Mouse (Mus musculus) natural killer cell, adult 2 months (primary cell): Measurements from ENCODE around the gene Plb1.

Experiments
- DNase-seq, 2 experiments: peaks; one replicate each; pipeline ENCODE4 v3.0.0; 2022; ENCODE audit warnings: low spot score in 2 of 2

Plb1 gene

DNA sequence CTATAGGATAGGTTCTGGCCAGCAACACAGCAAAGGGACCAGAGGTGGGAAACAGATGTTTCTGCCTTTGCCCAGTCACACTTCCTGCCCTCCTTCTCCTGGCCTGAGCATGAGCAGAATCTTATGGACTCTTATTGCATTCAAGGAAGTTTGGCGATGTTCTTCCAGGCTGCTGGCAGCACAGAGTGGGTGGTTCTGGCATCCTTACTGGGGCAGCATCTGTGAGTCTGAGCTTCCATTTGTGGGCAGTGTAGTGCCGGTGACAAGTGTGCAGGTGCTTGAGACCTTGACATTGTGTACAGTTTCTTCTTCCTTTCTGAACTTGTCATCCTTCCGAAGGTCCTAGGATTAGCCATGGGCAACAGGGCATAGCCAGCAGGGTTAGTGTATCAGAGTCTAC is 12.9 kb downstream of the Plb1 start:
- DNase-seq, result no peak

GRCm38 (mm10) chr5:32260751-32261150 is 28.2 kb downstream of the Plb1 start:
- DNase-seq, result no peak

DNA sequence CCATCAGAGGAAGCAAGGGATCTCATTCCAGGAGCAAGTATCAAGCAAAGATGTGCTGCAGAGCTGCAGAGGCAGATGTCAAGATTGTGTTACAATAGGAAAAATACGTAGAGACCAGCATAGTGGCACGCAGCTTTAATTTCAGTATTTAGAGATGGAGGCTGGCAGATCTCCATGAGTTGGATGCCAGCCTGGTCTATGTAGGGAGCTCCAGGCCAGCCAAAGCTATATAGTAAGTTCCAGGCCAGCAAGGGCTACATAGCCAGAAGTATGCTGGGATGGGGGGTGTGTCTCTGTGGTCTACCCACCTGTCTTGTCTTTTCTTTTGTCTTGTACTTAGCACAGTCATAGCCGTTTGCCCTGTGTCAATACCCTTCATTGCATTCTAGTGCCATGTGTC is 28.7 kb downstream of the Plb1 start:
- DNase-seq, result no peak

DNA sequence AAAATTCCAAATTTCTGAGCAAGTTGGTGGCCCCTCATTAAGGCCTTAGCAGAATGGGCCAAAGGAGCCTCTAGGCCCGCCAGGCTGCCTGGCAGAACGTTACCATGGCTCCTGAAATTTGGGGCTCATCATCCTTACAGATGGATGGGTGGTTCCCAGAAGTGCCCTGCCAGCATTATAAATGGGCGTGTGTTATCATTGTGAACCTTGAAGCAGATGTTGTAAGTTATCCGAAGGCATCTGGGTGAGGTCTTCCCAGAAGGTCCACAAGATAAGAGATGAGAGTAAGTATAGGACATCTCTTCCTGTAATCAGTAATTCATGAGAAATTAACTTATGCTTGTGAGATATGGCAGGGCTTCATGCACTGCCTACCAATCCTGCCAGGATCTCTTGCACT is 30.0 kb downstream of the Plb1 start:
- no peak for DNase-seq

DNA sequence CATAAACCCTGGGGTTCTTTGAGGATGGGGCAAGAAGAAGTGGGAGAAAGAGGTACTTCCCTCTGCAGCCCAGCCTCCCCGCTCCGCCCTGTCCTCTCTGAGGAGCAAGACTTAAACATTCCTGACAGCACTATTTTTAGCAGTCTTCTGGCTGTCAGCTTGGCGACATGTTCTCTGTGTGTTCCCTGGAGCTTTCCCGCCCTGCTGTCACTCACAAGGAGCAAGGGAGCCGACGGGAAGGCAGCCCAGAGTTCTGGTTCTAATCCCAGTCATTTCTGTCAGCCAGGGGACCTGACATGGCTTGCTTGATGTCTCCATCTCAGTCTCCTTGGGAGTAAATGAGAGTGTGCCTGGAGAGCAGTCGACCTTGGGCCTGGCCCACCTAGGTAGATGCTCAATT is 40.0 kb downstream of the Plb1 start:
- no peak for DNase-seq

- DNase-seq, result no peak
Observed at GRCm38 (mm10) chr5:32278000-32278694, 45.6 kb downstream of the Plb1 start.

DNA sequence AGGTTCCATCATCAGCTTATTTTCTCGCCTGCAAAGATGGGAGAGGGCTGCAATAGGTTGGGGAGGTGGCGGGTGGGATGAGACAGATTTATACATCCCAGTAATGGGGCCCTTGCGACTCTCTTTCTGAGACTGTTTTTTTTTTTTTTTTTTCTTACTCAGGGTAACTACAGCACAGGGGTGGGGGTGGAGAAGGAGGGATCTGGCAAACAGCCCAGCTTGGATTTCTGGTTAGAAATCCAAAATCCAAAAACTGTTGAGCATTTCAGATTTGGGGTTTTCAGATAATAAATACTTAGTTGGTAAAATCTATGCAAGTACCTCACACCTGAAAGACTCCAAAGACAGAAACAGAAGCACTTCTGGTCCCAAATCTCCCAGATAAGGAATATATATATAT is 47.6 kb downstream of the Plb1 start:
- DNase-seq, result no peak

DNA sequence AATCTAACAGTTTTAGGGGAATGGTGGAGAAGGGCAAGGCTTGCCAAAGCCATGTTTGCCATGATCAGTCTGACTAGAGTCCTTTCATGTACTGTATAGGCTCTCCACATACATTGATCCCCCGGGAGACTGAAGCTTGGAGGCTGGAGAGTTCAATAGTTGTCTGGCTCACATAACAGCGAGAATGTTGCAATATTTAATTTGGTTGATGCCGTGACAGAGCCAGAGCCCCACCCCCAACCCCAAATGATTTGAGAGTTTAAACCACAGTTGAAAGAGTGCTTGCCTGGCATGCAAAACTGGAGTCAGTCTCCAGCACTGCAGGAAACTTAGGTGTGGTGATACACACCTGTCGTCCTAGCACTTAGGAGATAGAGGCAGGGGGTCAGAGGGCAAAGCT is 49.8 kb downstream of the Plb1 start:
- no peak for DNase-seq

- no peak for DNase-seq
Observed at GRCm38 (mm10) chr5:32283457-32283856, 50.9 kb downstream of the Plb1 start.

DNA sequence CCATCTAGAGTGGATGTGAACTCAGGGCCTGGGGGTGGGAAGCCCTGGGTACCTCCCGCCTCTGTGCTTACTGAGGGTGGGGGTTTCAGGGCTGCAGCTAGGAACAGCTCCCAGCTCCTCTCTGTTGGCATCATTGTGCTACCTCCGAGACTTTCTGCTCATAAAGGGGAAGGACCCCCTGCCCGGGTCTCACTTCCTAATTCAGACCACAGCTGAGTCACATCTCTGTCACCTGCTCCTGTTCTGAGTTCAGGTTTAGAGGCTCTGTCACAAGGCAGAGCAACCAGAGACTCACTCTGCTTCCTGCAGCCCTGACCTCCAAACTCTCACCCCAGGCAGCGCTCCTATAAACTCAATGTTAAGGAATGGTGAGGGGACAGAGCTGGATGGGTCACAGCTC is 53.8 kb downstream of the Plb1 start:
- DNase-seq, result no peak

DNA sequence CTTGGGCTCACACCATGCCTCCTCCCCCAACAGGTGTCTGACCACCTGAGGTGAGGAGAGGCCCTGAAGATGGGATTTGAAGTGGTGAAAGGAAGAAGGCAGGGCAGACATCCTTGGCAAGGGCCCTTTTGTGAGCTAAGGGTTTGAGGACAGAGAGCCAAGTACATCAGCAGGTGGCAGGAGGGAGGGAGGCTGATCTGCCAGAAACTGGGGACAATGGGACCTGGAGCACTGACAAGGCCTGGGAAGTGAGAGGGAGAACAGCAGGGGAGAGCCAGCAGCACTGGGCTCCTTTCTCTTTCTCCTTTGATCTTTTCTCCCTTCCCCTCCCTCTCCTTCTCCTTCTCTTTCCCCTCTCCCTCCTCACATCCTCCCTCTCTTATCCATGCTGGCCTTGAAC is 55.5 kb downstream of the Plb1 start:
- DNase-seq, result no peak

GRCm38 (mm10) chr5:32291316-32291715 is 58.8 kb downstream of the Plb1 start:
- no peak for DNase-seq

GRCm38 (mm10) chr5:32302991-32303921 is 70.7 kb downstream of the Plb1 start:
- DNase-seq, result no peak

GRCm38 (mm10) chr5:32307106-32307505 is 74.6 kb downstream of the Plb1 start:
- DNase-seq, result no peak

DNA sequence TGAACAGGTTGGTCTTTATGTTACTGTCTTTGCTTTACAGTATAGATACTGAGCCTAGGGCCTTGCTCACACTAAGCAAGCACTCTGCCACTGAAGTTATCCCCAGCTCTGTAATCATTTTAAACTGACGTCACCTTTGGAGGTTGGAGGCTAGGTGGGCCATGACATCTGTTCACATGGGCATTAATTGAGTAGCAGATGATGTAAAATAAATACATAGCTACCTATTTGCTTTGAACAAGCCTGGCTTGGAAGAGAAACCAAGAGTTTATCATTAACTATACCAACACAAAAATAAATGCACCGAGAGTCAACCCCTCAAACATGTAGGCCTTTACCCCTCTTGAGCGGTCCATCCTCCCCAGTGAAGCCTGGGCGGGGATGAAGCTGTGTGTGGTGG is 76.1 kb downstream of the Plb1 start:
- no peak for DNase-seq

DNA sequence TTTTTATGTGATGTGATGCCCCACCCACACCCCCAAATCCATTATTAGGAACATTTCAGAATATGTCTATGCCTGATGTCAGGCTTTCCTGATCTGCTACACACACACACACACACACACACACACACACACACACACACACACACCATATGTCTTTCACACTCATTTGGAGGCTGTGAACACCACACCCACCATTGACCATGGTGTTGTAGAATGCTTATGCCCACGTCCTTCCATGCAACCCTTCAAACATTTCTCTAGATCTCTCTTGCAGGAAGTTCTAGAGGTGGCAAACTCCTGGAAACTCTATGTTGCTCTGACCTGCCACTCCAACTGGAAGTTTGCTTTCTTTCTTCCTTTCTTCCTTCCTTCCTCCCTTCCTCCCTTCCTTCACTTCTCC is 77.2 kb downstream of the Plb1 start:
- no peak for DNase-seq

DNA sequence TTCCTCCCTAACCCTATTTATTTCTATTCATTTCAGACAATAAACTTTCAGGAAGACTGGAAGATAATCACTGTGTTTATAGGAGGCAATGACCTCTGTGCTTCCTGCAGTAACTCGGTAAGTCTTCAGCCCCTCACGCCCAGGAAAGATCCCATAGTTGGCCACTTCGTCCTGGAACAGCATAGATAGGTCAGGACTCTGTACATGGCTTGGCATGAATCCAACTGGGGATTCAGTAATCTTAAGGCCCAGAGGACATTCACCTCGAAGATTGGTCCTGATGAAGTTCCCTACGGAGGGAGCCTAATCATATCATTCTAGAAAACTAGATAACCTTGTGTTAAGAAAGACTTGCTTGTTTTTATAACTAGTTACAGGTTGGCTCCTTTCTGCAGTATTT is 78.3 kb downstream of the Plb1 start:
- no peak for DNase-seq

DNA sequence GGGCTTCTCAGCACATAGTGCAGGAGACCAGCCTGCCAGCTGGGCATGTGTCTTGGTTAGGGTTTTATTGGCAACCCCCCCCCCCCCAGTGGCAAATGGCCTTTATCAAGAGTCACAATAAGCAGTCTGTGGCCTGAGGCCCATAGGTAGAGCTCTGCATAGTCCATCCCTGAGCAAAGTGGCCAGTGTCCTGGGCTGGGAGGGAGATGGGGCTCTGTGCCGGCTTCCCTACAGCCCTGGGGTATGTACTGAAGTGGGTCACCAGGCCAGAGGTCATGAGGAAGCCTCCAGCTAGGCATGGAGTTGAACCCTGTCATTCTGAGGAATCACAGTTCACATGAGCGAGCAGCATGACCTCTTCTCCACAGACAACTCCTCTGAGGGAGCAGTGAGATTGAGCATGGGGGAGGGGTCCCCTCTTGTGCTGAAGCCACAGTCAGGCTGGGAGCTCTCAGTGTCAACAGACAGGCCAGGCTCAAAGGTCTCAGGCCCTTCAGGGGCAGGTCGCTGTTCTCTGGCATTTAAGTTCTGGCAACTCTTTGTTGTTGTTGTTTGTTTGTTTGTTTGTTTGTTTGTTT is 79.2 kb downstream of the Plb1 start:
- DNase-seq, result no peak

DNA sequence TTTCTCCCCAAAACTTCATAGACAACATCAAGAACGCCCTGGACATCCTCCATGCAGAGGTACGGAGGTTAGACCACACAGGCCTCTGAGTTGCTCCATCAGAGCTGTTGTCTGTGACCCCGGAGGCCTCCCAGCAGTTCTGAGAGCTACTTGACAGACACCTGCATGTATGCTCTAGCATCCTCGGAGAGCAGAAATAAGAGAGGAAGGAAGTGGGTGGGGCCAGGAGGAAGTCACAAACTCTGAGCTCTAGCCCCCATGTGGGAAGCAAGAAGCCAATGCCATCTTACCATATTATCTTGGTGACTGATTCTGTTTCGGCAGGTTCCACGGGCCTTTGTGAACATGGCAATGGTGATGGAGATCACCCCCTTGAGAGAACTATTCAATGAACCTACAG is 81.2 kb downstream of the Plb1 start:
- DNase-seq, result peak in 1 of 2 experiments; percentile 16

- DNase-seq, result no peak
Observed at GRCm38 (mm10) chr5:32314731-32315130, 82.2 kb downstream of the Plb1 start.

GRCm38 (mm10) chr5:32322146-32322811 is 89.8 kb downstream of the Plb1 start:
- peak in 1 of 2 experiments; percentile 5 for DNase-seq

DNA sequence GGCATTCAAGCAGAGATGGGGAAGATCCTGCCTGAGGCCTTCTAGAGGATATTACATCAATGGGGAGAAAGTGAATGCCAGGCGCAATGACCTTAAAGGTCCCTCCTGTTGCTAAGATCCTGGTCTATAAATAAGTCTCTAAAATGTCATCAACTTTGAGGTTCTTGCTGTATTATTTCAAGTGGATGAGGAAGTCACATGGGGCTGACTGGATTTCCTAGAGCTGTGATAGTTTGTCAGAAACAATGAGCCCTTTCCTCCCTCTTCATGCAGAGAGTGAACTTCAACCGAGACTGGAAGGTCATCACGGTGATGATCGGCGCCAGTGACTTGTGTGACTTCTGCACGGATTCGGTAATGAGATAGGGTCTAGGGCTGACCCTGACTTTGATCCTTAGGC is 95.6 kb downstream of the Plb1 start:
- DNase-seq, result no peak
